Mouse (Mus musculus) midbrain, embryonic 12.5 days (tissue): ENCODE results near the gene Elmo1. TPM values are rescaled to one million over a fixed set of nuclear protein-coding genes. Genes with fewer than 3 reads are reported as not detected.
A peak's percentile ranks its signal among the peaks of the same experiment; 100 is the strongest.

ENCODE experiments used
- ATAC-seq: fragments of 200-750 bp; cut with Nextera tagmentation; 2 replicates; pipeline ENCODE4 v1.8.0; 2017; ENCODE audit warnings: low read depth, moderate TSS enrichment, moderate library complexity; ENCODE audit not compliant: low FRiP score
- H3K27ac ChIP-seq: fragments of 300-500 bp; sonication (generic); replicated peaks from 2 replicates; pipeline ENCODE4 v1.5.1; 2016; ENCODE audit warnings: mild to moderate bottlenecking
- H3K27me3 ChIP-seq: fragments of 300-500 bp; sonication (generic); 2 replicates; pipeline ENCODE4 v1.6.1; 2016; ENCODE audit warnings: mild to moderate bottlenecking
- H3K36me3 ChIP-seq: fragments of 300-500 bp; sonication (generic); 2 replicates; pipeline ENCODE4 v1.6.1; 2016
- H3K4me1 ChIP-seq: fragments of 300-500 bp; sonication (generic); 2 replicates; pipeline ENCODE4 v1.6.1; 2016
- H3K4me2 ChIP-seq: fragments of 300-500 bp; sonication (generic); replicated peaks from 2 replicates; pipeline ENCODE4 v1.6.1; 2016; ENCODE audit warnings: mild to moderate bottlenecking, moderate library complexity
- H3K4me3 ChIP-seq: fragments of 300-500 bp; sonication (generic); 2 replicates; pipeline ENCODE4 v1.5.1; 2016; ENCODE audit warnings: mild to moderate bottlenecking
- H3K9ac ChIP-seq: fragments of 300-500 bp; sonication (generic); replicated peaks from 2 replicates; pipeline ENCODE4 v1.6.1; 2016; ENCODE audit warnings: mild to moderate bottlenecking, moderate library complexity
- H3K9me3 ChIP-seq: fragments of 300-500 bp; sonication (generic); 2 replicates; pipeline ENCODE4 v1.6.1; 2016; ENCODE audit warnings: mild to moderate bottlenecking
- WGBS: fragments of 180-500 bp; shearing (Covaris S2); methylation state at CpG from one replicate; pipeline ENCODE4 v1.1.7; 2016; 5-methylcytosine and 5-hydroxymethylcytosine counted together
- polyA plus RNA-seq: library from polyadenylated mRNA; unstranded; fragments of >200 nt; fragmentation: Nextera tagmentation; extraction: Ambion mirVana; gene quantifications from 2 replicates; pipeline ENCODE4 v1.2.1, GENCODE M21; 2016

The Elmo1 gene
- polyA plus RNA-seq, 1 experiment from 2014 or later = 25.5 TPM

- H3K4me1 ChIP-seq = no peaks in the 10 kb centered on the region
- ATAC-seq = no peak
- H3K27ac ChIP-seq = no peak overlapping the region
- H3K27me3 ChIP-seq = no peaks in the 10 kb centered on the region
- no peak overlapping the region for H3K4me3 ChIP-seq
- WGBS = 66% methylated on average over 3 of the region's 3 CpGs
- no peak overlapping the region for H3K4me2 ChIP-seq
- no peaks in the 10 kb centered on the region for H3K36me3 ChIP-seq
- no peaks in the 10 kb centered on the region for H3K9me3 ChIP-seq
- no peak overlapping the region for H3K9ac ChIP-seq
Measured at GRCm38 (mm10) chr13:20271799-20272198, 181.4 kb downstream of the Elmo1 start.

GRCm38 (mm10) chr13:20272562-20272961 lies 182.2 kb downstream of the Elmo1 start:
- Histone ChIP-seq H3K9ac (no peak overlapping the region), H3K4me3 (no peak overlapping the region), H3K27ac (no peak overlapping the region), H3K27me3 (no peaks in the 10 kb centered on the region), H3K4me1 (no peaks in the 10 kb centered on the region), H3K4me2 (no peak overlapping the region), H3K9me3 (no peaks in the 10 kb centered on the region), H3K36me3 (no peaks in the 10 kb centered on the region)
- ATAC-seq = no peak
- 57% methylated on average over 6 of the region's 6 CpGs for WGBS

- H3K27ac ChIP-seq = no peak overlapping the region
- ATAC-seq = no peak
- H3K4me2 ChIP-seq = no peak overlapping the region
- no peaks in the 10 kb centered on the region for H3K27me3 ChIP-seq
- H3K4me1 ChIP-seq = no peaks in the 10 kb centered on the region
- no peak overlapping the region for H3K9ac ChIP-seq
- no peaks in the 10 kb centered on the region for H3K9me3 ChIP-seq
- no peaks in the 10 kb centered on the region for H3K36me3 ChIP-seq
- no peak overlapping the region for H3K4me3 ChIP-seq
- 88% methylated on average over 2 of the region's 2 CpGs for WGBS
Measured at GRCm38 (mm10) chr13:20279889-20280288, 189.5 kb downstream of the Elmo1 start.

DNA sequence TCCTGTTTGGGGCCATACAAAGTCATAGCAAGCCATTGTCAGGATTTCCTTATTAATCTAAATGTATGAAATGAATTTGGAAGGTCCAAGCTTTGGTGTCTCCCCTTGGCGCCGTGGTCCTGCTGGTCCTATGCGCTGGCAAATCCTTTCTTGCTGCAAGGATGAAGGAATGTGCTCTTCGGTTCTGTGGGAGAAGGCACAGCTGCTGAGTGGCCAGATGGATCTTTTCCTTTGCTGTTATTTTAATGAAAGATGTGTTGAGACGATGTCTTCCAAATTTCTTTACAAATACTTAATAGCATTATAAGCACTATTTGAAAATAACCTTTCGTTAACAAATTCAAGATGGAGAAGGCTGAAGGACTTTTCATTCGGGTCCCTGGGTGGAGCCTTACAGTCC lies 193.5 kb downstream of the Elmo1 start:
- Histone ChIP-seq H3K9me3 (no peaks in the 10 kb centered on the region), H3K27ac (no peak overlapping the region), H3K4me1 (no peaks in the 10 kb centered on the region), H3K27me3 (no peaks in the 10 kb centered on the region), H3K4me2 (no peak overlapping the region), H3K9ac (no peak overlapping the region), H3K4me3 (no peak overlapping the region), H3K36me3 (no peaks in the 10 kb centered on the region)
- ATAC-seq = no peak
- 94% methylated on average over 7 of the region's 7 CpGs for WGBS

- Histone ChIP-seq H3K4me2 (no peak overlapping the region), H3K4me3 (no peak overlapping the region), H3K9ac (no peak overlapping the region), H3K9me3 (no peaks in the 10 kb centered on the region), H3K36me3 (no peaks in the 10 kb centered on the region), H3K27ac (no peak overlapping the region), H3K27me3 (no peaks in the 10 kb centered on the region), H3K4me1 (no peaks in the 10 kb centered on the region)
- ATAC-seq = no peak
- WGBS = 91% methylated on average over 6 of the region's 6 CpGs
Measured at GRCm38 (mm10) chr13:20286680-20287079, 196.3 kb downstream of the Elmo1 start.

DNA sequence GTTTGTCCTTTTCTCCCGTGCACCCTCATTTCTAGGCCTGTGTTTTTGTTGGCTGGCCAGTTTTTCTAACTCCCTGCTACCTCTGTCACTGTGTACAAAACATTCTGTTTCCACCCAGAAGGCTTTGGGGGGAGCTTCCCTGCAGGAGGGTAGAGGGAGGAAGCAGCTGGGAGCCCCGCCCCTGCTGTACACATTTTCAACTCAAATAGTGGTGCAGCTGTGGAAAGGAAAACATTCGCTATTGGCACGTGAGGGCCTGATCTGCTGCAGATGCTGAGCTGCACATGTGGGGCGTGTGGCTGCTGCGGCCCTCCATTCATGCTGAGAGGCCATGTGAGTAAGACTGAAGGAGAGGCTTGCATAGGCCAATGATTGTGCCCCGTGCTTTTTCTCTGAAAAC lies 198.0 kb downstream of the Elmo1 start:
- Histone ChIP-seq H3K9ac (no peak overlapping the region), H3K4me2 (no peak overlapping the region)
- WGBS = 70% methylated on average over 7 of the region's 7 CpGs

GRCm38 (mm10) chr13:20290412-20290811 lies 200.0 kb downstream of the Elmo1 start:
- H3K4me3 ChIP-seq = no peak overlapping the region
- H3K36me3 ChIP-seq = no peaks in the 10 kb centered on the region
- no peak overlapping the region for H3K9ac ChIP-seq
- H3K9me3 ChIP-seq = no peaks in the 10 kb centered on the region
- no peaks in the 10 kb centered on the region for H3K27me3 ChIP-seq
- H3K4me2 ChIP-seq = no peak overlapping the region
- no peak for ATAC-seq
- H3K27ac ChIP-seq = no peak overlapping the region
- H3K4me1 ChIP-seq = no peaks in the 10 kb centered on the region
- WGBS = 85% methylated on average over 10 of the region's 10 CpGs

More for the DNA sequence above, 198.0 kb downstream of the Elmo1 start:
- Histone ChIP-seq H3K4me1 (no peaks in the 10 kb centered on the region), H3K36me3 (no peaks in the 10 kb centered on the region), H3K27ac (no peak overlapping the region), H3K27me3 (no peaks in the 10 kb centered on the region), H3K4me3 (no peak overlapping the region), H3K9me3 (no peaks in the 10 kb centered on the region)
- ATAC-seq = no peak

- no peaks in the 10 kb centered on the region for H3K27me3 ChIP-seq
- H3K9ac ChIP-seq = no peak overlapping the region
- WGBS = 4% methylated on average over 5 of the region's 5 CpGs
- H3K4me3 ChIP-seq = no peak overlapping the region
- no peak overlapping the region for H3K4me2 ChIP-seq
- peak; percentile 34; the same call in 1 of the 2 replicates for ATAC-seq
- H3K4me1 ChIP-seq = no peaks in the 10 kb centered on the region
- H3K9me3 ChIP-seq = no peaks in the 10 kb centered on the region
- H3K27ac ChIP-seq = no peak overlapping the region
- H3K36me3 ChIP-seq = no peaks in the 10 kb centered on the region
Measured at GRCm38 (mm10) chr13:20292348-20292747, 202.0 kb downstream of the Elmo1 start.

- WGBS = 84% methylated on average over 16 of the region's 16 CpGs
- Histone ChIP-seq H3K4me1 (no peaks in the 10 kb centered on the region), H3K36me3 (no peaks in the 10 kb centered on the region), H3K9ac (no peak overlapping the region), H3K9me3 (no peaks in the 10 kb centered on the region), H3K4me3 (no peak overlapping the region), H3K4me2 (no peak overlapping the region), H3K27ac (no peak overlapping the region), H3K27me3 (no peaks in the 10 kb centered on the region)
- no peak for ATAC-seq
Measured at GRCm38 (mm10) chr13:20295278-20295970, 205.0 kb downstream of the Elmo1 start.

GRCm38 (mm10) chr13:20297841-20298240 lies 207.4 kb downstream of the Elmo1 start:
- no peaks in the 10 kb centered on the region for H3K36me3 ChIP-seq
- no peak overlapping the region for H3K4me2 ChIP-seq
- H3K27me3 ChIP-seq = no peaks in the 10 kb centered on the region
- H3K27ac ChIP-seq = no peak overlapping the region
- 15% methylated on average over 3 of the region's 3 CpGs for WGBS
- peak; percentile 35; the same call in 1 of the 2 replicates for ATAC-seq
- H3K9ac ChIP-seq = no peak overlapping the region
- H3K4me3 ChIP-seq = no peak overlapping the region
- H3K4me1 ChIP-seq = no peaks in the 10 kb centered on the region
- no peaks in the 10 kb centered on the region for H3K9me3 ChIP-seq

GRCm38 (mm10) chr13:20299424-20299823 lies 209.0 kb downstream of the Elmo1 start:
- Histone ChIP-seq H3K27ac (no peak overlapping the region), H3K27me3 (no peaks in the 10 kb centered on the region), H3K36me3 (no peaks in the 10 kb centered on the region), H3K4me3 (no peak overlapping the region), H3K4me2 (no peak overlapping the region), H3K4me1 (no peaks in the 10 kb centered on the region), H3K9ac (no peak overlapping the region), H3K9me3 (no peaks in the 10 kb centered on the region)
- ATAC-seq = peak; percentile 28
- 71% methylated on average over 3 of the region's 3 CpGs for WGBS

GRCm38 (mm10) chr13:20300052-20300564 lies 209.7 kb downstream of the Elmo1 start:
- H3K9ac ChIP-seq = no peak overlapping the region
- H3K27me3 ChIP-seq = no peaks in the 10 kb centered on the region
- no peaks in the 10 kb centered on the region for H3K36me3 ChIP-seq
- no peak overlapping the region for H3K4me2 ChIP-seq
- H3K27ac ChIP-seq = no peak overlapping the region
- WGBS = 98% methylated on average over 3 of the region's 3 CpGs
- ATAC-seq = no peak
- H3K9me3 ChIP-seq = no peaks in the 10 kb centered on the region
- no peaks in the 10 kb centered on the region for H3K4me1 ChIP-seq
- H3K4me3 ChIP-seq = no peak overlapping the region

DNA sequence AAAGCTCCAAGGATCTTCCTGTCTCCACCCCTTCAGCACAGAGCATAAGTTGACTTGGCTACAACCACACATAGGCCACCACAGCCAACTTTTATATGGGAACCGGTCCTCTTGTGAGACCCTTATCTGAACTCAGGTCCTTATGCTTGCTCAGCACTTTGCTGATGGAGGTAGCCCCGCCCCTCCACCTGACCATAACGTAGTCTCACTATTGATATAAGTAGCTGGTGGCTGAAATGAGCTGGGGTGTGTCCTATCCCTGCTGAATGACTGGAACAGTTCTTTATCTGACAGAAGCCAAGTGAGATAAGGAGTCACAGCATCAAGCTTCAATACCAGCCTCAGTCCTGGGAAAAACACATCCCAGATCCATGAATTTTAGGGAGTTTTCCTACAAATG lies 210.2 kb downstream of the Elmo1 start:
- ATAC-seq = no peak
- no peak overlapping the region for H3K4me3 ChIP-seq
- no peak overlapping the region for H3K4me2 ChIP-seq
- no peaks in the 10 kb centered on the region for H3K27me3 ChIP-seq
- H3K27ac ChIP-seq = no peak overlapping the region
- H3K9ac ChIP-seq = no peak overlapping the region
- H3K4me1 ChIP-seq = no peaks in the 10 kb centered on the region
- 84% methylated on average over 3 of the region's 3 CpGs for WGBS
- H3K36me3 ChIP-seq = no peaks in the 10 kb centered on the region
- H3K9me3 ChIP-seq = no peaks in the 10 kb centered on the region
